In the genomic region with DNA sequence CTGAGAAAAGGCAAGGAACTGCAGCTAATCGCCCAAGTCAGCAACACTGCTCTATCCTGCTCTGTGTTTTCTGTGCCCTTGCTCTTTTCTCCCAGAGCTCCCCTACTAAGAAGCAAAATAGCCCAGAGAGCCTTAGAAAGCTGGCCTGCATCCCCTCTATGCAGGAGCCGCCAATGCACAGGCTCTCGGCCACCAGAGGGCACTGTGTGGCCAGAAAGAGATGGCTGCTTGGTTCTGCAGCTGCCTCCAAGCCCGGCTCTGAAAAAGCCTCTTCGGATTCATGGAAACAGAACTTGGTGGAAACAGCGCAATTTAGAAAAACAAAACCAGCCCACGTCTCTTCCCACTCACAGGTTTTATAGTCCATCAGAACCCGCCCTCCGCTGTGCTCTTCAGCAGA, we compare ENCODE assay signal across 8 mouse cellular contexts.
A peak's percentile ranks its signal among the peaks of the same experiment; 100 is the strongest.
DNase-seq lines count a peak whose midpoint lies in the region; TF ChIP-seq lines count a peak whose summit lies in the region.

No protein-coding gene starts in this region.

- WGBS in lung, adult 2 months: 13% methylated on average over 9 of the region's 9 CpGs

- peak; percentile 64 for TF ChIP-seq CTCF in cortical plate, adult 2 months (IDR thresholded peaks at IDR 0.05; ENCODE audit: extremely low read depth, insufficient read depth, low read length)
- TF ChIP-seq CTCF in lung, adult 2 months (IDR thresholded peaks at IDR 0.05; ENCODE audit: insufficient read depth, low read length): peak; percentile 37; the same call in 1 of the 2 replicates

- H3K4me1 ChIP-seq in cortical plate, adult 2 months (ENCODE audit: control insufficient read depth, insufficient read depth, low read length): no peaks in the 10 kb centered on the region
- no peaks in the 10 kb centered on the region for H3K4me1 ChIP-seq in lung, adult 2 months (ENCODE audit: control insufficient read depth, insufficient read depth, low read length)

- intact Hi-C loops in gastrocnemius, postnatal 14 days (cut with DNase I; ENCODE audit: low total_unique reads): loop anchor here (5.0 kb wide), 1 partner anchor 816 kb away; no protein-coding TSS in a partner anchor

- no peak overlapping the region for H3K27ac ChIP-seq in cortical plate, adult 2 months (ENCODE audit: insufficient read depth, low read length)

- TF ChIP-seq POLR2A in cortical plate, adult 2 months (IDR thresholded peaks at IDR 0.05; ENCODE audit: extremely low read depth, insufficient read depth, low read length): no peak
- no peak for TF ChIP-seq POLR2A in lung, adult 2 months (IDR thresholded peaks at IDR 0.05; ENCODE audit: borderline replicate concordance, extremely low read depth, low read depth, low read length)

- DNase-seq in B cell, adult 2 months: peak; percentile 21 to 24
- DNase-seq in adrenal gland, adult 18-20 months (ENCODE audit: low spot score in 2 of 2): peak; percentile 78 to 81
- peak; percentile 57 for DNase-seq in gastrocnemius, postnatal 14 days
- peak; percentile 36 to 84 for DNase-seq in kidney, postnatal 36 days
- DNase-seq in lung, adult 2 months: peak; percentile 11
- DNase-seq in ovary, postnatal 36 days (ENCODE audit: low spot score): peak; percentile 46
- DNase-seq in urinary bladder, postnatal 36 days (ENCODE audit: low spot score in 2 of 2): peak; percentile 15 to 26

- no peak overlapping the region for H3K4me3 ChIP-seq in cortical plate, adult 2 months (ENCODE audit: insufficient read depth, low read length)
- no peak overlapping the region for H3K4me3 ChIP-seq in lung, adult 2 months (replicated peaks; ENCODE audit: extremely low read depth, low read depth, low read length)

Comparison
In these comparisons a context has a peak if more than half of its experiments do, and no peak if none do; other contexts are left out.
1. DNase-seq: peak in every context shown above with its lines; median percentile 80 in adrenal gland, adult 18-20 months; 60 in kidney, postnatal 36 days; 57 in gastrocnemius, postnatal 14 days; 46 in ovary, postnatal 36 days; 22 in B cell, adult 2 months; 20 in urinary bladder, postnatal 36 days; 11 in lung, adult 2 months.